Mouse (Mus musculus): Measurements from ENCODE around the gene Nr6a1. TPM values are rescaled to one million over a fixed set of nuclear protein-coding genes. Genes with fewer than 3 reads are reported as not detected.

The Nr6a1 gene
- polyA plus RNA-seq, 1 experiment from 2014 or later = 6.6 TPM

DNA sequence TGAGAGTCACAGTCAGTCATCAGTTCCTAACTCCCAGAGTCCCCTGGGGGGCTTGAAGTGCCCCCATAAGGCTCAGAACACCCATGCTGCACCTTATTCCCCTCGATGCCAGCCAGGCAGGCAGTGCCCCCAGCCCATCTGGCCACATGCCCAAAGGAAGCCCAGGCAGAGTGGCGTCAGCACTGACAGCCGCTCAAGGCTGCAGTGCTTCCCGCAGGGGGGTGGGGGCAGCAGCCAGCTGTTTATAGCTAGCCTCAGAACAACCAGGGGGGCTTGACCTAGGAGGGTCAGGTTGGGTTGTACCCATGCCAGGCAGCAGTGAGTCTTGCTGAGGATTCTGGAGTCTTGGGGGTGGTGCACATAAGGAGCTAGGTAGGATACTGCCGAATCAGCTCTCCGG lies 220.8 kb downstream of the Nr6a1 start:
- ATAC-seq (ENCODE audit: low FRiP score) = no peak
- no peaks in the 10 kb centered on the region for H3K36me3 ChIP-seq (ENCODE audit: control insufficient read depth, insufficient read depth, low read length)
- H3K9ac ChIP-seq (ENCODE audit: low read depth, low read length) = no peak overlapping the region
- no peak overlapping the region for H3K4me2 ChIP-seq (replicated peaks; ENCODE audit: low read depth, low read length)
- H3K4me1 ChIP-seq (replicated peaks; ENCODE audit: control insufficient read depth, insufficient read depth, low read length) = peaks cover 9% of the 10 kb centered on the region; the same call in 1 of the 2 replicates
- peaks cover 59% of the 10 kb centered on the region for H3K27me3 ChIP-seq (ENCODE audit: control insufficient read depth, insufficient read depth, low read length)
- no peaks in the 10 kb centered on the region for H3K9me3 ChIP-seq (ENCODE audit: control insufficient read depth, low read length)
- WGBS = 46% methylated on average over 6 of the region's 6 CpGs
- H3K4me3 ChIP-seq (ENCODE audit: low read depth, low read length) = no peak overlapping the region
- no peak for DNase-seq (ENCODE audit: low spot score)
- H3K27ac ChIP-seq (ENCODE audit: low read depth, low read length) = no peak overlapping the region

DNA sequence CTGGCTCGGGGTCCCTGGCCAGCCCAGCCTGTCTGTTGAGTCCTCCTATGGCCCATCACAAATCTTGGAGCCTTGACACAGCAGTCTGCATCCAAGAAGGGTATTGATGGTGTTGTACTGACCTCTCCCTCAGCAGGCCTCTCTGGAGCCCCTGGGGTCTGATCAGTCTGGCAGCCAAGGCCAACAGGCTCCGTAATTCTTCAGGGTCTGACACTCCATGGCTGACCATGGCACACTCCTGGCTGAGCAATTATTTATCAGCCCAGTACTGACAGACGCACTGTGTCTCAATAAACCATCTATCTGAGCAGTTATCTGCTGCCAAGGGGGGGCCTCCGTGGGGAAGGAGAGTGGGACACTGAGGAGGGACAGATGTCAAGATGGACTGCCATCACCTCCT lies 222.5 kb downstream of the Nr6a1 start:
- no peak for DNase-seq (ENCODE audit: low spot score)
- no peak overlapping the region for H3K9ac ChIP-seq (ENCODE audit: low read depth, low read length)
- no peak overlapping the region for H3K4me2 ChIP-seq (replicated peaks; ENCODE audit: low read depth, low read length)
- no peak for ATAC-seq (ENCODE audit: low FRiP score)
- H3K36me3 ChIP-seq (ENCODE audit: control insufficient read depth, insufficient read depth, low read length) = no peaks in the 10 kb centered on the region
- H3K4me3 ChIP-seq (ENCODE audit: low read depth, low read length) = no peak overlapping the region
- 79% methylated on average over 4 of the region's 4 CpGs for WGBS
- no peaks in the 10 kb centered on the region for H3K9me3 ChIP-seq (ENCODE audit: control insufficient read depth, low read length)
- H3K4me1 ChIP-seq (replicated peaks; ENCODE audit: control insufficient read depth, insufficient read depth, low read length) = peaks cover under 1% of the 10 kb centered on the region; the same call in 1 of the 2 replicates
- H3K27me3 ChIP-seq (ENCODE audit: control insufficient read depth, insufficient read depth, low read length) = peaks cover 46% of the 10 kb centered on the region
- H3K27ac ChIP-seq (ENCODE audit: low read depth, low read length) = no peak overlapping the region

DNA sequence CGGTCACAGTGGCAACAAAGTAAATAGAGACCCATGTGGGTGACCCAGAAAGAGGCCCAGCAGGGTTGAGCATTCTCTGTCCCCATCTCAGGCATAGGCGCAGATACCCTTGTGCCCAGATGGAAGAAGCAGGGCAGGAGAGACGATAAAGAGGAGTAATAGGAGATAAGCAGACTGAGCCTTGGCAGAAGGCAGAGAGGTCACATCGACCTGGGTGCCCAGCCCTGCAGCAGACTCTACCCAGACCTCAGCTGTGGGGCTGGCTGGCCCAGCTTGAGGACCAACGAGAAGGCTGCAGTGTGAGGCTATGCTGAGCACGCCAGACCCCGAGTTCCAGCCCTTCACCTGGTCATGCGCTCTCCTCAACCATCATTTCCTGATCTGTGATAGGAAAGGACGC lies 223.2 kb downstream of the Nr6a1 start:
- H3K4me3 ChIP-seq (ENCODE audit: low read depth, low read length) = no peak overlapping the region
- H3K27me3 ChIP-seq (ENCODE audit: control insufficient read depth, insufficient read depth, low read length) = peaks cover 42% of the 10 kb centered on the region
- DNase-seq (ENCODE audit: low spot score) (no peak), ATAC-seq (ENCODE audit: low FRiP score) (no peak)
- no peak overlapping the region for H3K9ac ChIP-seq (ENCODE audit: low read depth, low read length)
- no peak overlapping the region for H3K27ac ChIP-seq (ENCODE audit: low read depth, low read length)
- no peak overlapping the region for H3K4me2 ChIP-seq (replicated peaks; ENCODE audit: low read depth, low read length)
- H3K9me3 ChIP-seq (ENCODE audit: control insufficient read depth, low read length) = no peaks in the 10 kb centered on the region
- 82% methylated on average over 9 of the region's 9 CpGs for WGBS
- H3K4me1 ChIP-seq (replicated peaks; ENCODE audit: control insufficient read depth, insufficient read depth, low read length) = no peaks in the 10 kb centered on the region
- H3K36me3 ChIP-seq (ENCODE audit: control insufficient read depth, insufficient read depth, low read length) = no peaks in the 10 kb centered on the region

DNA sequence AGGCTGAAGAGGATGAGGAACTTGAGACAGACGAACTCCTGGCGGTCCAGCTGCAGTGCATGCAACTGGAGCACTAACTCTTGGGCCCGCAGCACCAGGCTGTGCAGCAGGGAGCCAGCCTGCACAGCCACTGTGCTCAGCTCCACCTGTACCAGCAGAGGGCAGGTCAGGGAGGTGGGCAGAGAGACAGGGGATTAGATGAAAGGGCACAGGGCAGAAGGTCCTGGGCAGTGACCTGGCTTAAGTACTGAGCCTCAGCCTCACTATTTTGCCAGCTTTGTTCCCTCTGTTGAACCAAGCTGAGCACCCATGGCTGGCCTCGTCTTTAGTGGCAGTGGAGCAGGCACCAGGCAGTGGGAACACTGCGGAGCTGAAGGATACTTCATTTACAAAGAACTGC lies 227.3 kb downstream of the Nr6a1 start:
- DNase-seq (ENCODE audit: low spot score) (no peak), ATAC-seq (ENCODE audit: low FRiP score) (no peak)
- H3K9ac ChIP-seq (ENCODE audit: low read depth, low read length) = no peak overlapping the region
- H3K36me3 ChIP-seq (ENCODE audit: control insufficient read depth, insufficient read depth, low read length) = no peaks in the 10 kb centered on the region
- no peak overlapping the region for H3K4me2 ChIP-seq (replicated peaks; ENCODE audit: low read depth, low read length)
- peaks cover 12% of the 10 kb centered on the region; the same call in 1 of the 2 replicates for H3K4me1 ChIP-seq (replicated peaks; ENCODE audit: control insufficient read depth, insufficient read depth, low read length)
- no peak overlapping the region for H3K27ac ChIP-seq (ENCODE audit: low read depth, low read length)
- WGBS = 74% methylated on average over 5 of the region's 5 CpGs
- H3K27me3 ChIP-seq (ENCODE audit: control insufficient read depth, insufficient read depth, low read length) = peaks cover 7% of the 10 kb centered on the region; the same call in 1 of the 2 replicates
- H3K4me3 ChIP-seq (ENCODE audit: low read depth, low read length) = no peak overlapping the region
- no peaks in the 10 kb centered on the region for H3K9me3 ChIP-seq (ENCODE audit: control insufficient read depth, low read length)

DNA sequence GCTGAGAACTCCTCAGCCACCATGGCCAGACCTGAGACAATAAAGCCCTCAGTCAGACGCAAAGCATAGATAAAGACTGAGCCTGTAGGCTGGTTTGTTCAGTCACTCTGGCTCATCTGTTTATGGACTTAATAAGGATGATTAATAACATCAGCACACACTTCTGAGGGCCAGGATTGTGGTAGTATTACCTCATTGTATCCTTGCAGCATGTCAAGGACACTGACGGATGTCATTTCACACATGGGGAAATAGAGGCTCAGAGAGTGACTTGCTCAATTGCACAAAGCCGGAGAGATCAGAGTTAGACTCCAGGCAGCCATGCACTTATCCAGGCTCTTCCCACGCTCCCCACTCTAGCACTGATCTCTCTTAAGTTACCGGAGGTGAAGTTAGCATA lies 228.9 kb downstream of the Nr6a1 start:
- peaks cover 12% of the 10 kb centered on the region; the same call in 1 of the 2 replicates for H3K4me1 ChIP-seq (replicated peaks; ENCODE audit: control insufficient read depth, insufficient read depth, low read length)
- H3K4me3 ChIP-seq (ENCODE audit: low read depth, low read length) = no peak overlapping the region
- H3K27ac ChIP-seq (ENCODE audit: low read depth, low read length) = no peak overlapping the region
- WGBS = 82% methylated on average over 5 of the region's 5 CpGs
- ATAC-seq (ENCODE audit: low FRiP score) = no peak
- no peak overlapping the region for H3K9ac ChIP-seq (ENCODE audit: low read depth, low read length)
- H3K36me3 ChIP-seq (ENCODE audit: control insufficient read depth, insufficient read depth, low read length) = no peaks in the 10 kb centered on the region
- H3K4me2 ChIP-seq (replicated peaks; ENCODE audit: low read depth, low read length) = no peak overlapping the region
- H3K27me3 ChIP-seq (ENCODE audit: control insufficient read depth, insufficient read depth, low read length) = peaks cover 7% of the 10 kb centered on the region; the same call in 1 of the 2 replicates
- no peaks in the 10 kb centered on the region for H3K9me3 ChIP-seq (ENCODE audit: control insufficient read depth, low read length)
- DNase-seq (ENCODE audit: low spot score) = no peak

DNA sequence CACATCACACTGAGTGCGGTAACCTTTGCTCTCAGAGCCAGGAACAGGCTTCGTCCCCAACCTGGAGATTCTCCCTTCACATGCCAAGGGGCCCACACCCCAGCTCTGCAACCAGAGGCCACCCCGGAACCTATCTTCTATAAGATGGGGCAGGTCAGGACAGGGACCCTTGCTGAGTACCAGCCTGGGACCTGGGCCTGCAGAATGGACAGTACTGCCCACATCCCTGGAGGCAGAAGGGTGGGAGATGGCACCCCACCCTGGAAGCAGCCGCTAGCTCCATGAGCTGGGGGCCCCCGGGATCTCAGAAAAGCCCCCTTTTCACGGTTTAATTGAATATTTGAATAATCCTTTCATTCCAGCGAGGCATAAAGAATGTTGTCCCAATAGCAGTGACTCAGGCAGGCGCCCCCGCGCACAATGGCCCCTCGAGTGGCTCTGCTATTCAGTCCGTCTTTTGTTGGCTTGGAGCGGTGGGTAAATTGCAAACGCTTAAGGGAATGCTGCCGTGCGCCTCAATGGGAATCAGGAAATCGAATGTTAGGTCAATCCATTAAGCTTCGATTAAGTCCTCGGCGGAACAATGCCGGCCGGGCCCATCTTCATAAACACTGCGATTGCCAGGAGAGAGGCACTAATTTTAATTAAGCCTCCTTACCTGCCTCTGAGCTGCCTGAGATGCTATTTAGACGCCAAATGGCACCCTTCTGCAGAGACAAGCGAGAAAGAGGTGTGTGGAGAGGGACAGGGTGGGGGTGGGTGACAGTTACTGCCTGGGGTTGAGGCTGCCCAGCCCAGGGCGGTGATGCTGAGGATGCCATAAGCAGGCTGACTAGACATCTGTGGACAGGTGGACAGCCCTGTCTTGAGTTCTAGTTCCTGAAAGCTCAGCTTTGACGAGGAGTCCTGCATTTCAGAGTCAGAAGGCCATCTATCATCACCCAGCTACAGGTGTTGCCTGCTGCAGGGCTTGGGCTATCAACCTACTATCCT lies 230.1 kb downstream of the Nr6a1 start:
- 28% methylated on average over 27 of the region's 27 CpGs for WGBS
- ATAC-seq (ENCODE audit: low FRiP score) = peak; percentile 71
- no peak overlapping the region for H3K4me3 ChIP-seq (ENCODE audit: low read depth, low read length)
- H3K36me3 ChIP-seq (ENCODE audit: control insufficient read depth, insufficient read depth, low read length) = no peaks in the 10 kb centered on the region
- H3K27ac ChIP-seq (ENCODE audit: low read depth, low read length) = peak overlapping the region; percentile 27
- DNase-seq (ENCODE audit: low spot score) = peak; percentile 67
- no peak overlapping the region for H3K9ac ChIP-seq (ENCODE audit: low read depth, low read length)
- peaks cover 4% of the 10 kb centered on the region; the same call in 1 of the 2 replicates for H3K27me3 ChIP-seq (ENCODE audit: control insufficient read depth, insufficient read depth, low read length)
- H3K4me1 ChIP-seq (replicated peaks; ENCODE audit: control insufficient read depth, insufficient read depth, low read length) = peaks cover 12% of the 10 kb centered on the region; the same call in 1 of the 2 replicates
- H3K4me2 ChIP-seq (replicated peaks; ENCODE audit: low read depth, low read length) = peak overlapping the region; percentile 24
- H3K9me3 ChIP-seq (ENCODE audit: control insufficient read depth, low read length) = no peaks in the 10 kb centered on the region

DNA sequence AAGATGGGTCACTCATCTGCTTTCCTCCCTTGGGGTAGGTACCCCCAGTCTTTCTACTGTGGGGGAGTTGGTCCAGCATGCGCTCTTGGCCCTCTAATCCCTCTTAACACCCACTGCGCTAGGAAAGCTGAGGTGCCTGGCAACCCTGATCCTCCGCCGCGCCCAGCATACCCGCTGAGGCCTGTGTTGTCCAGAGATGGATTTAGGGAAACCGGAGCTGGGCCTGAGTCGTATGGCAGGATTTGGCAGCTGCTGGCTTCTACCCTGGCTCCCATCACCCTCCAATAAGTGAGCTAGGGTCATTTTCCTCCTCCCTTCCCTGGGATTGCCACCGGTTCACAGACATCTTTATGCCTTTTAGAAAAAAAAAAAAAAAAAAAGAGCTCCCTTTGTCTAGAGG lies 231.7 kb downstream of the Nr6a1 start:
- Histone ChIP-seq H3K4me3 (ENCODE audit: low read depth, low read length) (no peak overlapping the region), H3K27ac (ENCODE audit: low read depth, low read length) (no peak overlapping the region), H3K9ac (ENCODE audit: low read depth, low read length) (no peak overlapping the region), H3K9me3 (ENCODE audit: control insufficient read depth, low read length) (no peaks in the 10 kb centered on the region), H3K4me1 (replicated peaks; ENCODE audit: control insufficient read depth, insufficient read depth, low read length) (peaks cover 12% of the 10 kb centered on the region; the same call in 1 of the 2 replicates), H3K27me3 (ENCODE audit: control insufficient read depth, insufficient read depth, low read length) (peaks cover 4% of the 10 kb centered on the region; the same call in 1 of the 2 replicates), H3K36me3 (ENCODE audit: control insufficient read depth, insufficient read depth, low read length) (no peaks in the 10 kb centered on the region), H3K4me2 (replicated peaks; ENCODE audit: low read depth, low read length) (no peak overlapping the region)
- 54% methylated on average over 9 of the region's 9 CpGs for WGBS
- DNase-seq (ENCODE audit: low spot score) (no peak), ATAC-seq (ENCODE audit: low FRiP score) (no peak; the same call in 1 of the 2 replicates)

DNA sequence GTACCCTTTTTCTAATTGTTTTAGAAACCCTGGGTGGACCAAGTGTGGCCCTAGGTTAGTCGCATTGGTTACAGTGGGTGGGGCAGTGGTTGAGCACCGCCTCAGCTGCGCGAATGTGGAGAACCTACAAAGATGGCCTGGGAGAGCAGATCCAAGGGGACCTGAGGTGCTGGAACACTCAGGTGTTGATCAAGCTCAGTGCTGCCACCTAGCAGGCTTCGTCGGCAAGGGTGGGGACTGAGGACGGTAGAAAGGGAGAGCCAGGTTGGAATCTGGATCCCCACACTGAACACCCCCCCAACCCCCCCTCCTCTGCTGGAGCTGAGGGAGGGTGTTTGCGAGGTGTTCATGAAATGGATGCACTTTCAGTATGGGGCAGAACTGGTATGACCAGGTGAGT lies 235.9 kb downstream of the Nr6a1 start:
- DNase-seq (ENCODE audit: low spot score) (peak; percentile 66), ATAC-seq (ENCODE audit: low FRiP score) (no peak)
- H3K4me1 ChIP-seq (replicated peaks; ENCODE audit: control insufficient read depth, insufficient read depth, low read length) = peaks cover 8% of the 10 kb centered on the region; the same call in 1 of the 2 replicates
- 26% methylated on average over 8 of the region's 8 CpGs for WGBS
- H3K9ac ChIP-seq (ENCODE audit: low read depth, low read length) = no peak overlapping the region
- no peak overlapping the region for H3K27ac ChIP-seq (ENCODE audit: low read depth, low read length)
- no peaks in the 10 kb centered on the region for H3K9me3 ChIP-seq (ENCODE audit: control insufficient read depth, low read length)
- H3K36me3 ChIP-seq (ENCODE audit: control insufficient read depth, insufficient read depth, low read length) = no peaks in the 10 kb centered on the region
- H3K4me2 ChIP-seq (replicated peaks; ENCODE audit: low read depth, low read length) = no peak overlapping the region
- no peaks in the 10 kb centered on the region for H3K27me3 ChIP-seq (ENCODE audit: control insufficient read depth, insufficient read depth, low read length)
- H3K4me3 ChIP-seq (ENCODE audit: low read depth, low read length) = no peak overlapping the region

All from hindbrain, embryonic 11.5 days (tissue).